ENCODE assay signal across 1 mouse cellular context in the genomic region with DNA sequence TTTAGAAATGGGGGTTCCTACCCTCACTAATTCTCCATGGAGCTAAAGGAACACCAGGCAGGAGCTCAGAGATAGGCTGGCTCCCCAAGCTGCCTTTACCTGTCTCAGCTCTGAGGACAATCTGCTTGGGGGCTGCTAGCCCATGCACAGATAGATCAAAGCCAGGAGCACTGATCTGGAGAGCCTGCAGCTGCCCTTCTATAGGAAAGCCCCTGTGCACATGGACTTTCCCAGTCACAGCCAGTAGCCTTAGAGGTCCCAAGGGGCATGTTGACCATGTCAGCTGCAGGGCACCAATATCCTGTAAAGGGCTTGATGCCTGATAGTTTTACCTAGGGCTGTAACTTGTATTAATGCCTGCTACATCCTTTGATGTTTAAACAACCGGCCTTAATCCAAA.
TF ChIP-seq lines count a peak whose summit lies in the region.

No protein-coding gene starts in this region.

TF ChIP-seq in CH12.LX, 34 proteins besides CTCF, POLR2A, EP300 and RAD21 (continued from another document):
- peak; percentile 83 for TF ChIP-seq BHLHE40 (IDR thresholded peaks at IDR 0.05; ENCODE audit: low read depth, low read length)
- no peak for TF ChIP-seq ZNF384 (IDR thresholded peaks at IDR 0.05; ENCODE audit: low read depth, low read length)
- TF ChIP-seq JUND (conservative IDR thresholded peaks at IDR 0.05; ENCODE audit: low read depth, low read length): no peak
- peak; percentile 29 for TF ChIP-seq SMC3 (IDR thresholded peaks at IDR 0.05; ENCODE audit: low read depth, low read length)
- TF ChIP-seq MYC (IDR thresholded peaks at IDR 0.05; ENCODE audit: low read depth, low read length): peak; percentile 50; the same call in 1 of the 2 replicates
- TF ChIP-seq MAX (IDR thresholded peaks at IDR 0.05; ENCODE audit: low read length): peak; percentile 74
- TF ChIP-seq RCOR1 (conservative IDR thresholded peaks at IDR 0.05; ENCODE audit: low read depth, low read length): peak; percentile 18; the same call in 1 of the 2 replicates
- TF ChIP-seq KAT2A (IDR thresholded peaks at IDR 0.05; ENCODE audit: insufficient replicate concordance, low read length): peak; percentile 67; the same call in 1 of the 2 replicates
- peak; percentile 97 for TF ChIP-seq TCF12 (IDR thresholded peaks at IDR 0.05; ENCODE audit: low read depth, low read length)
- TF ChIP-seq PAX5 (IDR thresholded peaks at IDR 0.05; ENCODE audit: low read length): no peak
- TF ChIP-seq ZMIZ1 (IDR thresholded peaks at IDR 0.05; ENCODE audit: low read depth, low read length): peak; percentile 64; the same call in 1 of the 2 replicates
- peak; percentile 69 for TF ChIP-seq MAZ (IDR thresholded peaks at IDR 0.05; ENCODE audit: low read depth, low read length)
- TF ChIP-seq ZKSCAN1 (IDR thresholded peaks at IDR 0.05; ENCODE audit: borderline replicate concordance, low read depth, low read length): no peak
- no peak for TF ChIP-seq CHD1 (IDR thresholded peaks at IDR 0.05; ENCODE audit: low read depth, low read length)
- TF ChIP-seq TBP (conservative IDR thresholded peaks at IDR 0.05; ENCODE audit: low read depth, low read length): no peak
- TF ChIP-seq MAFK (IDR thresholded peaks at IDR 0.05; ENCODE audit: insufficient replicate concordance, low read length): 0 out of 2 replicates have a peak, but pooled peaks have one; percentile 41
- no peak for TF ChIP-seq ZC3H11A (IDR thresholded peaks at IDR 0.05; ENCODE audit: low read depth, low read length)
- peak; percentile 85 for TF ChIP-seq MEF2A (IDR thresholded peaks at IDR 0.05; ENCODE audit: borderline replicate concordance, low read depth, low read length)
- peak; percentile 41; the same call in 1 of the 2 replicates for TF ChIP-seq MXI1 (IDR thresholded peaks at IDR 0.05; ENCODE audit: low read depth, low read length)
- no peak for TF ChIP-seq E2F4 (IDR thresholded peaks at IDR 0.05; ENCODE audit: insufficient replicate concordance, low read depth, low read length)
- no peak for TF ChIP-seq NELFE (IDR thresholded peaks at IDR 0.05; ENCODE audit: low read depth, low read length)
- TF ChIP-seq IRF4 (IDR thresholded peaks at IDR 0.05; ENCODE audit: low read depth, low read length): peak; percentile 66; the same call in 1 of the 2 replicates
- no peak; the same call in 1 of the 2 replicates for TF ChIP-seq CHD2 (IDR thresholded peaks at IDR 0.05; ENCODE audit: low read length)
- TF ChIP-seq GABPA (IDR thresholded peaks at IDR 0.05; ENCODE audit: insufficient replicate concordance, low read depth, low read length): no peak
- peak; percentile 88 for TF ChIP-seq ETS1 (conservative IDR thresholded peaks at IDR 0.05; ENCODE audit: low read depth, low read length)
- no peak for TF ChIP-seq ELF1 (IDR thresholded peaks at IDR 0.05; ENCODE audit: low read depth, low read length)
- 0 out of 2 replicates have a peak, but pooled peaks have one; percentile 4 for TF ChIP-seq JUN (IDR thresholded peaks at IDR 0.05; ENCODE audit: insufficient read depth, low read depth, low read length)
